Mouse (Mus musculus) lung, adult 2 months (tissue): ENCODE data around the gene 3110082I17Rik. TPM values are rescaled to one million over a fixed set of nuclear protein-coding genes. Genes with fewer than 3 reads are reported as not detected.

Experiments
- DNase-seq: peaks from one replicate; pipeline ENCODE4 v3.0.0; 2022
- H3K4me1 ChIP-seq: fragments of 200-500 bp; 2 replicates; pipeline ENCODE4 v1.6.1; 2011; ENCODE audit warnings: low read length; ENCODE audit not compliant: control insufficient read depth, insufficient read depth
- H3K4me3 ChIP-seq: fragments of 200-500 bp; replicated peaks from 2 replicates; pipeline ENCODE3; 2011; ENCODE audit warnings: low read depth, mild to moderate bottlenecking, control low read depth, low read length; ENCODE audit errors: extremely low read depth
- CTCF ChIP-seq: fragments of 200-500 bp; IDR thresholded peaks from 2 replicates; pipeline ENCODE4 v1.5.1; 2011; ENCODE audit warnings: mild to moderate bottlenecking, low read length, control low read depth; ENCODE audit not compliant: insufficient read depth
- POLR2A ChIP-seq: fragments of 200-500 bp; IDR thresholded peaks from 2 replicates; pipeline ENCODE4 v1.6.1; 2011; ENCODE audit warnings: low read depth, mild to moderate bottlenecking, control low read depth, low read length, borderline replicate concordance; ENCODE audit errors: extremely low read depth
- WGBS: fragments of 180-500 bp; shearing (Covaris S2); methylation state at CpG from one replicate; pipeline ENCODE4 v1.1.7; 2018; 5-methylcytosine and 5-hydroxymethylcytosine counted together
- polyA plus RNA-seq: library from polyadenylated mRNA; depleted of rRNA; stranded (reverse); fragments of >200 nt; gene quantifications from 2 replicates; pipeline ENCODE4 v1.2.3, GENCODE M21; 2012

Gene 3110082I17Rik
- polyA plus RNA-seq, 1 experiment = 14.0 TPM

DNA sequence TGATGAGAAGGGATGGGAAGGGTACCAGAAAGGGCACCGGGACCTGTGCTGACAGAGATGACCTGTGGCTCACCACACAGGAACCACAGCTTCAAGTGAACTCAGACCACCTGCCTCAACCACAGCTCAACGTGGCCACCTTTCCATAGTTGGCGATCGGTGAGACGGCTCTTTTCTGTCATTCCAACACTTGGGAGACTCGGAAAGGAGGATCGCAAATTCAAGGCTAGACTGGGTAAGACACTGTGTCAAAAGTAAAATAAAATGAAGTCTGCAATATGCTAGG lies 82.1 kb downstream of the 3110082I17Rik start:
- peaks cover 50% of the 10 kb centered on the region for H3K4me1 ChIP-seq
- no peak overlapping the region for H3K4me3 ChIP-seq
- DNase-seq = no peak
- WGBS = 36% methylated on average over 7 of the region's 7 CpGs
- no peak for TF ChIP-seq CTCF
- no peak for TF ChIP-seq POLR2A

DNA sequence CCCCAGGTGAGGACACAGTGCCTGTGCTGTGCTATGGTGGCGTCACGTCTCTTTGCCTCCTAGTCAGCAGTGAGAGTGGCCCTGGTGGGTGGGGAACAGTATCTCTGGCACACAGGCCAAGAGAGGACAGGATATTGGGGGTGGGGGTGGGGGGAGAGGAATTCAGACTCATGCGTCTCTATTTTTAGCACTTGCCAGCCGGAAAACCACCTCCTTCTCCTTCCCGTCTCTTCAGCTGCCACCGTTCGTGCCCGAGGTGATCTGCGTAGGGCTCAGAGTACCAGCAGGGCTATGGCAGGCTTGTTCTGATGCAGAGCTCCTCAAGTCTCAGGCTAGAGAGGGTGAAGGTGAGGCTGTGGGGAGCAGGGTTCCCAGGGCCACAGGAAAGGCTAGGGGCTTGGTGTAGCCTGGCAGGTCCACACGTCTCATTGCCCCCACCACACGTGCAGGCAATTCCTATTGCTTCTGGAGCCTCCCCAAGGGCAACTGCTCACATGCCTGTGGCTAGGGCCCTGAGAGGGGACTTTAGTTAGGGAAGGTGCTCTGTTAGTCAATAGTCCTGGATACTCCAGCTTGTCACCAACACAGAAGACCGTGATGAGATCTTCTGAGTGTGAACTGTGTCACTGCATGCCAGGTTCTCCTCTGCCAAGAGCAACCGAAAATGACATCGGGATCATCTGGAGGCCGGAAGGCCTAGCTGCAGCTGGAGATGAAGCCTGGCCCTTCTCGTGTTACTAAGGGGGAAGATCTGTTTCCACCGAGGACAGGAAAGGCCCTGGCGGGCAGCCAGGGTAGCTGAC lies 82.7 kb downstream of the 3110082I17Rik start, which contains the start of gene Gpr146:
Gene Gpr146 (plus strand): TSS at position 230 of the 803 bp plus-strand sequence.
- DNase-seq = peak; percentile 72
- no peak within 1 kb of the TSS for H3K4me3 ChIP-seq
- TF ChIP-seq CTCF (no peak), POLR2A (0 out of 2 replicates have a peak, but pooled peaks have one; percentile 59)
- WGBS = 15% methylated on average over 18 of the region's 18 CpGs
- peaks cover 52% of the 10 kb centered on the region for H3K4me1 ChIP-seq

DNA sequence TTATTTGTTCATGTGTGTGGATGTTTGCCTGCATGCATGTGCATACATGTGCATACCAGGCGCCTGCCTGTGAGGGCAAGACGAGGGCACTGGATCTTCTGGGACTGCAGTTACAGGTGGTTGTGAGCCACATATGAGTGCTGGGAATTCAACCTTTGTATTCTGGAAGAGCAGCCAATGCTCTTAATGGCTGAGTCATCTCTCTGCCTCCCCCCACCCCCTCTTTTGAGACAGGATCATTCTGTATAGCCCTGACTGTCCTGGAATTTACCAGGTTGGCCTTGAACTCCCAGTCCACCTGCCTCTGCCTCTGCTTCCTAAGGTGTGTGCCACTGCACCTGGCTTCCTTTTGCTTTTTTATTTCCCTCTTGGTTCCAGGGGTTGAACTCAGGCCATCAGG lies 85.5 kb downstream of the 3110082I17Rik start:
- no peak for DNase-seq
- 88% methylated on average over 2 of the region's 2 CpGs for WGBS
- no peak overlapping the region for H3K4me3 ChIP-seq
- H3K4me1 ChIP-seq = peaks cover 52% of the 10 kb centered on the region
- no peak for TF ChIP-seq CTCF
- no peak for TF ChIP-seq POLR2A

DNA sequence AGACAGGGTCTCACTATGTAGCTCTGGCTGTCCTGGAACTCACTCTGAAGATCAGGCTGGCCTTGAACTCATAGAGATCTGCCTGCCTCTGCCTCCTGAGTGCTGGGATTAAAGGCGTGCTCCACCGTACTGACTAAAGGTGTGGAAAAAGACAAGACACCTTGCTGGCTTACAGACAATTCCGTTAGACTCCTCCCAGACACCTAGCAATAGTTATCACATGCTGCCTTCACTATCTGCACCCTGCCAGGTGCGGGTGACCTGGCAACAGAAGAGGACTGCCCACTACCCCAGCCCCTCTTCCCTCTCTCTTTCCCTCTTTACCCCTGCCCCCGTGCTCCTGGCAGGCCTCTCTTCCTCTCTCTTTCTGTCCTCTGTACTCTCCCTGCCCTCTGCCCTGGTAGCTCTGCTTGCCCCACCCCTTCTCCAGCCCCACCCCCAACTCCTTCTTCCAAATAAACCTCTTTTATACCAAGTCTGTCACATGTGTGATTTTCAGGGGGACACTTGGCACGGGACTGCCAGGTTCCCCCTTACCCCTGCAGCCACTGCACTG lies 86.4 kb downstream of the 3110082I17Rik start:
- WGBS = 65% methylated on average over 6 of the region's 6 CpGs
- no peak overlapping the region for H3K4me3 ChIP-seq
- no peak for DNase-seq
- peaks cover 43% of the 10 kb centered on the region for H3K4me1 ChIP-seq
- no peak for TF ChIP-seq CTCF
- no peak for TF ChIP-seq POLR2A

DNA sequence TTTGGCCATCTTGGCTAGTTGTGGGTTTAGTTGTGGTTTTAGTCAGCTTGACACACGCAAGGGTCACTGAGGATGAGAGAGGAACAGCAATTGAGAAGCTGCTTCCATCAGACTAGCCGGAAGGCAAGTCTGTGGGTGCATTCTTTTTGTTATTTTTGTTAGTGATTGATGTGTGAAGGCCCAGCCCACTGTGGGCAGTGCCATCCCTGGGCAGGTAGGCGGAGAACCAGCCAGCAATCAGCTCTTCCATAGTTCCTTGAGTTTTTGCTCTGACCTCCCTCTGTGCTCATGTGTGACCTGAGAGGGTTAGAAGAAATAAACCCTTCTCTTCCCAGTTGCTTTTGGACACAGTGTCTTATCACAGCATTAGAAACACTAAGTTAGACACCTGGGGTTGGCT lies 87.2 kb downstream of the 3110082I17Rik start:
- H3K4me3 ChIP-seq = no peak overlapping the region
- peaks cover 37% of the 10 kb centered on the region for H3K4me1 ChIP-seq
- no peak for DNase-seq
- no peak for TF ChIP-seq CTCF
- TF ChIP-seq POLR2A = no peak
- WGBS = 58% methylated on average over 3 of the region's 3 CpGs

- under 1% methylated on average over 39 of the region's 39 CpGs for WGBS
- peaks cover 25% of the 10 kb centered on the region for H3K4me1 ChIP-seq
- TF ChIP-seq CTCF (no peak), POLR2A (peak; percentile 99)
- peak; percentile 94 for DNase-seq
- H3K4me3 ChIP-seq = peak overlapping the region; percentile 88
Measured at GRCm38 (mm10) chr5:139371631-139372401, 88.5 kb downstream of the 3110082I17Rik start.

DNA sequence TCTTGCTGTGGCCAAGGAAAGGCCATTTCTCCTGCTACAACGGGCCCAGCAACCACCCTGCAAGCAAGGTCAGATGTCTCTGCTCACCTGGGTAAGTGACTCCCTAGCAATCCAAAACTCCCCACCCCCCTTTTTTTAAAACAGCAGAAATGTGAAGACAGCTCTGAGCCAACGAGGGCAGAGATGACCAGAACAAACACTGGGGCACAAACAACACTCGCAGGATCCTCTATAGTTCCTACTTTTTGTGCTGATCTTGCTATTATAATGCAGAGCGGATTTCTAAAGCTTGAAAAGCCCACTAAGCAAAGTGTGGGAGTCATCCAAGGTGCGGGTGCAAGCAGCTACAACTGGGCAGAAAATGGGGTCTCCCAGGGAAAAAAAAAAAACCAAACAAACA lies 89.2 kb downstream of the 3110082I17Rik start:
- Histone ChIP-seq H3K4me3 (peak overlapping the region; percentile 21), H3K4me1 (peaks cover 26% of the 10 kb centered on the region)
- no peak for DNase-seq
- WGBS = 42% methylated on average over 5 of the region's 5 CpGs
- TF ChIP-seq POLR2A = no peak
- TF ChIP-seq CTCF = no peak

DNA sequence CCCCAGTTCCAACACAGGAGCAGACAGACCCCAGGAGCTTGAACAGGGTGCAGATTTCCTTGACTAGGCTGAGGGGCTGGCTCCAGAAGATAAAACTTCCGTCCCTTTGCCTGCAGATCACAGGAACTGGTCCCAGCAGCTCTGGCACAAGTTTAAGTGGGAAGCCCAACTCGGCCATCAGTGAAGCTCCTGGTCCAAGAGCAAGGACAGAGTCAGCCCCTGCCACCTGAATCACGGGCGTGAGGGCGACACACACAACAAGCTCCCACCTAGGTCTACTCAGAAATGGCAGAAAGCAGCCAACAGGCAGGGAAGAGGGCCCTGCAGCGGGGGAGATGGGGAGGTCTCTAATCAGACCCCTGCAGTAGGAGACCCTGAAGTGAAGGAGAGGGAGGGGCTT lies 90.0 kb downstream of the 3110082I17Rik start:
- no peak for DNase-seq
- peaks cover 29% of the 10 kb centered on the region for H3K4me1 ChIP-seq
- no peak overlapping the region for H3K4me3 ChIP-seq
- no peak for TF ChIP-seq CTCF
- no peak for TF ChIP-seq POLR2A
- 73% methylated on average over 6 of the region's 6 CpGs for WGBS

DNA sequence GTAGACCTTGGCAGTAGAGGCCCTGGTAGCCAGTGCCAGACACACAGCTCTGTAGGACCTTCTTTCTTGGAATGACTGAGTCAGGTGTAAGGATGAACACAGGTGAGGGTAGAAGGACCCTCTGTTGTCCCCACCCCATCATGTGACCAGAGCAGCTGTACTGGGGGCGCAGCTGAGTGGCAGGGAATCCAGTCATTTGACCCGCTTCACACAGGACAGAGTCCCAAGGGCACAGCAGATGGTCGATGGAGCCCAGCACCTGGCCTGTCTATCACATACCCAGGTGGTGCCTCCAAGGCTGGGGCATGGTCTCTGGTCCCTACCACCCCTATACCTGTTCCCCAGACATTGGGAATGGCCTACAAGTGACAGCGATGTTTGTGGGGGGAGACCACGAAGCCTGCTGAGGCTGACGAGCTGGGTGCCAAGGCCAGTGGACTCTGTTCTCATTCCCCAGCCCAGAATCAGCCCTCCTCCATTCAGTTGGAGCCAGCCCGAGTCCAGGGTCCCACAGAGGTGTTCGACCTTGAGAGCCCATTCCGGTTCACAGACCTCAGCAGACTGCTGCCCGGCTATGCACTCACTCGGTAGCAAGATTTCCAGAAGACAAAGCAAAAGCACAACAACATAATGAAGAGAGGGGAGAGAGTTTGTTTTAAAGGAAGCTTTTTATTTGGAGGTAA lies 91.5 kb downstream of the 3110082I17Rik start:
- Histone ChIP-seq H3K4me1 (peaks cover 36% of the 10 kb centered on the region), H3K4me3 (no peak overlapping the region)
- 85% methylated on average over 11 of the region's 11 CpGs for WGBS
- no peak for TF ChIP-seq POLR2A
- no peak for TF ChIP-seq CTCF
- no peak for DNase-seq
